Mouse (Mus musculus): ENCODE measurements around the gene Snx13. TPM values are rescaled to one million over a fixed set of nuclear protein-coding genes. Genes with fewer than 3 reads are reported as not detected.

Gene Snx13
- polyA plus RNA-seq, 1 experiment from 2014 or later, result 16.1 TPM

- Histone ChIP-seq H3K27ac (replicated peaks) (no peak overlapping the region), H3K4me3 (no peak overlapping the region), H3K4me1 (no peaks in the 10 kb centered on the region), H3K36me3 (replicated peaks) (no peaks in the 10 kb centered on the region), H3K9me3 (no peaks in the 10 kb centered on the region), H3K27me3 (replicated peaks; ENCODE audit: low read depth, poor library complexity, severe bottlenecking) (no peaks in the 10 kb centered on the region)
- DNase-seq (ENCODE audit: low spot score), result no peak
- 79% methylated on average over 4 of the region's 4 CpGs for WGBS
Observed at GRCm38 (mm10) chr12:35161690-35162089, 114.7 kb downstream of the Snx13 start.

DNA sequence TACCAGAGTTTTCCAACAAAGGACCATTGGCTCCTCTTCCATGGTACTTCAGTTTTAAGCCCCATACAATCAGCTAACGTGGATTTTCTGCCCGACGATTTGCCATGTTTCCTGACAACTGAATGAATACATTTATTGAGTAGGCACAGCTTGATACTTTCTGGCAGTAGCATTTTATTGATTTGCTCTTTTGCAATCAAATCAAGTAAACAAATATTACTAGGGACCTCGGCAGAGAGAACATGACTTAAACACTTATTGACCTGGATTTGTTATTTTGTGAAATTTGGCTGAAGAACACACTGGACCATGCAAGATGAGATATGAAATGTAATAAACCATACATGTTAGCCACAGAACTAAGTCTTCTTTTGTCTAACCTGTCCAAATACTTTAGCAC is 123.3 kb downstream of the Snx13 start:
- no peak for DNase-seq (ENCODE audit: low spot score)
- Histone ChIP-seq H3K4me3 (no peak overlapping the region), H3K4me1 (no peaks in the 10 kb centered on the region), H3K27me3 (replicated peaks; ENCODE audit: low read depth, poor library complexity, severe bottlenecking) (no peaks in the 10 kb centered on the region), H3K9me3 (no peaks in the 10 kb centered on the region), H3K27ac (replicated peaks) (no peak overlapping the region), H3K36me3 (replicated peaks) (no peaks in the 10 kb centered on the region)
- WGBS, result 71% methylated on average over 4 of the region's 4 CpGs

GRCm38 (mm10) chr12:35175938-35176337 is 129.0 kb downstream of the Snx13 start:
- no peak overlapping the region for H3K27ac ChIP-seq (replicated peaks)
- H3K4me3 ChIP-seq, result no peak overlapping the region
- DNase-seq (ENCODE audit: low spot score), result no peak
- H3K27me3 ChIP-seq (replicated peaks; ENCODE audit: low read depth, poor library complexity, severe bottlenecking), result no peaks in the 10 kb centered on the region
- H3K9me3 ChIP-seq, result no peaks in the 10 kb centered on the region
- no peaks in the 10 kb centered on the region for H3K4me1 ChIP-seq
- WGBS, result 57% methylated on average over 8 of the region's 8 CpGs
- H3K36me3 ChIP-seq (replicated peaks), result no peaks in the 10 kb centered on the region

- no peak overlapping the region for H3K27ac ChIP-seq (replicated peaks)
- WGBS, result 80% methylated on average over 3 of the region's 3 CpGs
- no peaks in the 10 kb centered on the region for H3K4me1 ChIP-seq
- no peaks in the 10 kb centered on the region for H3K36me3 ChIP-seq (replicated peaks)
- no peak for DNase-seq (ENCODE audit: low spot score)
- no peaks in the 10 kb centered on the region for H3K9me3 ChIP-seq
- no peak overlapping the region for H3K4me3 ChIP-seq
- H3K27me3 ChIP-seq (replicated peaks; ENCODE audit: low read depth, poor library complexity, severe bottlenecking), result no peaks in the 10 kb centered on the region
Observed at GRCm38 (mm10) chr12:35176628-35177027, 129.6 kb downstream of the Snx13 start.

DNA sequence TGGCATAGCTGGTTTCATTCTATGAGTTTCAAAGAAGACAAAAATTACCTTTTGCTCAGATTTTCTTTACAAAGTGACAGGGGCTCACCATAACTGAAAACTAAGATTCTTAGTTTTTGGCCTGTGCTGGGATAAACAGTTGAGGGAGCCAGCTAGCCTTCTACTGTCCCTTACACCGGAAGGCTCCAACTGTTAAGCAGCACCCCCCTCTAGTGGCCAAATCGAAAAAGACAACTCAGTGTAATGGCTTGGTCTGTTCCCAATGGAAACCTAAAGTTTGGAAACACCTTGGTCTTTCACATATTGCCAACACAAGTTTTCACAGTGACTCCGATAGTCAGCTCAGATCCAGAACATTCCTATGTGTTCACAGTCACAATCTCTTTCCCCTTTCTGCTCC is 135.7 kb downstream of the Snx13 start:
- 13% methylated on average over 3 of the region's 3 CpGs for WGBS
- Histone ChIP-seq H3K27ac (replicated peaks) (no peak overlapping the region), H3K4me1 (no peaks in the 10 kb centered on the region), H3K27me3 (replicated peaks; ENCODE audit: low read depth, poor library complexity, severe bottlenecking) (no peaks in the 10 kb centered on the region), H3K9me3 (no peaks in the 10 kb centered on the region), H3K4me3 (no peak overlapping the region), H3K36me3 (replicated peaks) (no peaks in the 10 kb centered on the region)
- DNase-seq (ENCODE audit: low spot score), result peak; percentile 84

DNA sequence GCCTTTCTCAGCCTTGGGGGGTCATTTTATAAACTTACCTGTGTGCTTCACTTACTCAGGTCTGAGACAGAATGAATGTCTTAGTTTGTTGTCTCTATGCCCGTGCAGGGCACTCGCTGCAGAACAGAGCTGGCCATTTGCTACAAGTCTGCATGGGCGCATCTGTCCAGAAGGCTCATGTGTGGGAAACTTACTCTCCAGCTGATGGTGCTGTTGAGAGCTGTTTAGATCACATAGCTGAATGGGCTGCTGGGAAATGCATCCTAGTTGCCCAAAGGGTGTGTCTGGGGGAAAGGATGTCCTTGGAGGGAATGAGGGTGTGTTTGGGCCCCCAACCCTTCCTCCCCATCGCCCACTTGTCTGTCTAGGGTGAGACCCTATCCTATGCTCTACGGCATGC is 137.3 kb downstream of the Snx13 start:
- Histone ChIP-seq H3K36me3 (replicated peaks) (no peaks in the 10 kb centered on the region), H3K9me3 (no peaks in the 10 kb centered on the region), H3K4me3 (no peak overlapping the region), H3K27ac (replicated peaks) (no peak overlapping the region), H3K27me3 (replicated peaks; ENCODE audit: low read depth, poor library complexity, severe bottlenecking) (no peaks in the 10 kb centered on the region), H3K4me1 (no peaks in the 10 kb centered on the region)
- 83% methylated on average over 5 of the region's 5 CpGs for WGBS
- no peak for DNase-seq (ENCODE audit: low spot score)

- peak overlapping the region; percentile 61 for H3K27ac ChIP-seq (replicated peaks)
Observed at GRCm38 (mm10) chr12:35191698-35192425, 144.9 kb downstream of the Snx13 start.

GRCm38 (mm10) chr12:35192426-35192769 is 145.4 kb downstream of the Snx13 start:
- Histone ChIP-seq H3K9me3 (no peaks in the 10 kb centered on the region), H3K4me3 (peak overlapping the region; percentile 46), H3K27me3 (replicated peaks; ENCODE audit: low read depth, poor library complexity, severe bottlenecking) (no peaks in the 10 kb centered on the region), H3K27ac (replicated peaks) (no peak overlapping the region), H3K36me3 (replicated peaks) (no peaks in the 10 kb centered on the region), H3K4me1 (0 out of 2 replicates have a peak, but pooled peaks cover 5% of the 10 kb centered on the region)
- DNase-seq (ENCODE audit: low spot score), result no peak
- WGBS, result 25% methylated on average over 2 of the region's 2 CpGs

More at GRCm38 (mm10) chr12:35191698-35192425, 144.9 kb downstream of the Snx13 start:
- H3K9me3 ChIP-seq, result no peaks in the 10 kb centered on the region
- 50% methylated on average over 17 of the region's 17 CpGs for WGBS
- 0 out of 2 replicates have a peak, but pooled peaks cover 5% of the 10 kb centered on the region for H3K4me1 ChIP-seq
- peak; percentile 68 for DNase-seq (ENCODE audit: low spot score)
- H3K4me3 ChIP-seq, result peak overlapping the region; percentile 46
- H3K36me3 ChIP-seq (replicated peaks), result no peaks in the 10 kb centered on the region
- H3K27me3 ChIP-seq (replicated peaks; ENCODE audit: low read depth, poor library complexity, severe bottlenecking), result no peaks in the 10 kb centered on the region

MicroRNA genes within 50 kb of the gene (microRNA counts, 519-probe panel; counts per million panel counts)
- 188 counts per million, percentile 57 among the panel's probes with 10 or more counts for microRNA mmu-miR-680

Small RNAs within 50 kb of the gene (microRNA-seq; reads per million reads assigned to microRNA genes)
- gene Mir680-3, result not detected

Other genes starting within 250 kb of the Snx13 start
- gene Hdac9, start 130.1 kb upstream of the Snx13 start, polyA plus RNA-seq (2016; fragmentation: Nextera tagmentation; extraction: Ambion mirVana), result 3.5 and 3.6 TPM in 2 replicates
- 0.11 TPM in 1 of 2 replicates, not detected in the other for gene Prps1l1, start 62.4 kb upstream of the Snx13 start, polyA plus RNA-seq (2016; fragmentation: Nextera tagmentation; extraction: Ambion mirVana)

Data from embryonic facial prominence, embryonic 10.5 days (tissue).